In genomic region chr14:99427049-99427448, GRCm38 (mm10) we compare ENCODE assay signal across 26 mouse cellular contexts.
"Had no signal": no experiment of that assay in that cellular context is flagged by ENCODE, and none has a peak within 500 bp of the region (broad histone marks: within the 10 kb centered on the region; RNA-seq: fewer than 3 reads in every experiment).

No protein-coding gene starts in this region.

- H3K4me2 ChIP-seq: heart, embryonic 11.5 days; heart, embryonic 13.5 days; heart, embryonic 15.5 days; hindbrain, embryonic 13.5 days; hindbrain, embryonic 15.5 days; kidney, embryonic 15.5 days; limb, embryonic 13.5 days; limb, embryonic 15.5 days; liver, embryonic 12.5 days had no signal

- DNase-seq: gastrocnemius, postnatal 14 days; gastrocnemius, postnatal 36 days; heart, adult 11 months; heart, adult 2 months; heart, postnatal 14 days; heart, postnatal 36 days; kidney, adult 11 months; kidney, adult 9 months; kidney, postnatal 14 days; kidney, postnatal 36 days; layer of hippocampus, adult 9-11 months; layer of hippocampus, postnatal 36 days; left cerebral cortex, postnatal 4 days had no signal

- H3K27me3 ChIP-seq: heart, embryonic 13.5 days; heart, embryonic 15.5 days; hindbrain, embryonic 13.5 days; hindbrain, embryonic 15.5 days; kidney, embryonic 15.5 days; limb, embryonic 13.5 days; limb, embryonic 15.5 days; liver, embryonic 12.5 days had no signal

- H3K36me3 ChIP-seq: heart, embryonic 13.5 days; heart, embryonic 15.5 days; hindbrain, embryonic 13.5 days; hindbrain, embryonic 15.5 days; kidney, embryonic 15.5 days; limb, embryonic 13.5 days; limb, embryonic 15.5 days; liver, embryonic 12.5 days had no signal

- H3K4me1 ChIP-seq: heart, embryonic 15.5 days; hindbrain, embryonic 13.5 days; hindbrain, embryonic 15.5 days; kidney, embryonic 15.5 days; limb, embryonic 13.5 days; limb, embryonic 15.5 days; liver, embryonic 12.5 days had no signal

- H3K9me3 ChIP-seq: heart, embryonic 13.5 days; heart, embryonic 15.5 days; hindbrain, embryonic 13.5 days; hindbrain, embryonic 15.5 days; kidney, embryonic 15.5 days; limb, embryonic 13.5 days; limb, embryonic 15.5 days; liver, embryonic 12.5 days had no signal

- H3K27ac ChIP-seq: heart, adult 2 months; heart, embryonic 13.5 days; heart, embryonic 15.5 days; hindbrain, embryonic 13.5 days; hindbrain, embryonic 15.5 days; hindbrain, postnatal 0 days; kidney, embryonic 15.5 days; kidney, postnatal 0 days; limb, embryonic 13.5 days; limb, embryonic 15.5 days; liver, embryonic 12.5 days; liver, embryonic 14.5 days had no signal

- H3K4me3 ChIP-seq: heart, adult 2 months; heart, embryonic 13.5 days; heart, embryonic 15.5 days; hindbrain, embryonic 13.5 days; hindbrain, embryonic 15.5 days; kidney, embryonic 15.5 days; limb, embryonic 13.5 days; limb, embryonic 15.5 days; liver, embryonic 12.5 days had no signal

- ATAC-seq: hindbrain, postnatal 0 days; intestine, embryonic 16.5 days; liver, embryonic 12.5 days had no signal

- H3K9ac ChIP-seq: heart, embryonic 13.5 days; heart, embryonic 15.5 days; hindbrain, embryonic 13.5 days; hindbrain, embryonic 15.5 days; kidney, embryonic 15.5 days; limb, embryonic 13.5 days; limb, embryonic 15.5 days; liver, embryonic 12.5 days; liver, embryonic 14.5 days had no signal
